17 mouse cellular contexts compared by ENCODE assay signal in the genomic region with DNA sequence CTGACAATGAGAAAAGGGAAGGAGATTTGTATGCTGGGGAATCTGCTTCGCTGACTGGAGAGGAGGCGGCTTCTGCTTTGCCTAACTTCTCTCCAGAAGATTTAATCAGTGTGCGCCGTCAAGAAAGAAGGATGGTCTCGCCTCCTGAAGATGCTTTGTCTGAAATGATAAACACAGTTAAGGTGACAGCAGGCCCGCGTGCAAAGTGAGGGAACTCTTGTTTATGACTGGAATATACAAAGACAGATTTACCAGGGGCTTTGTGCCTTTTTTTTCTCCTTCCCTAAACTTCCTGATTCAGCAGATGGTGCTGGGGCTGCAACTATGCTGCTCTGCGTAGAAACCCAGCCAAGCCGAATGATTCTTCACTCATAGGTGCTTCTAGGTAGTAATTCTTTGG.
DNase-seq lines count a peak whose midpoint lies in the region; ATAC-seq and TF ChIP-seq lines count a peak whose summit lies in the region.
"Had no signal": no experiment of that assay in that cellular context is flagged by ENCODE, and none has a peak within 500 bp of the region (broad histone marks: within the 10 kb centered on the region; RNA-seq: fewer than 3 reads in every experiment).

No protein-coding gene starts in this region.

- H3K4me2 ChIP-seq in midbrain, embryonic 14.5 days (ENCODE audit: low read length), result no peak overlapping the region
- no peak overlapping the region for H3K4me2 ChIP-seq in midbrain, postnatal 0 days (ENCODE audit: low read depth, low read length, poor library complexity, severe bottlenecking)
- no peak overlapping the region for H3K4me2 ChIP-seq in forebrain, embryonic 15.5 days (replicated peaks)
- H3K4me2 ChIP-seq in neural tube, embryonic 14.5 days (ENCODE audit: low read depth, low read length), result no peak overlapping the region
- no peak overlapping the region for H3K4me2 ChIP-seq in heart, embryonic 12.5 days
- H3K4me2 ChIP-seq: embryonic facial prominence, embryonic 12.5 days; hindbrain, embryonic 15.5 days; midbrain, embryonic 11.5 days had no signal

- no peaks in the 10 kb centered on the region for H3K9me3 ChIP-seq in midbrain, embryonic 14.5 days (ENCODE audit: control insufficient read depth, low read length)
- H3K9me3 ChIP-seq in midbrain, postnatal 0 days (ENCODE audit: low read length), result no peaks in the 10 kb centered on the region
- H3K9me3 ChIP-seq in forebrain, embryonic 15.5 days, result no peaks in the 10 kb centered on the region
- H3K9me3 ChIP-seq in neural tube, embryonic 14.5 days (ENCODE audit: control insufficient read depth, low read length), result no peaks in the 10 kb centered on the region
- H3K9me3 ChIP-seq in heart, embryonic 12.5 days (replicated peaks), result no peaks in the 10 kb centered on the region
- H3K9me3 ChIP-seq: embryonic facial prominence, embryonic 12.5 days; hindbrain, embryonic 15.5 days had no signal

- peak; percentile 30 for DNase-seq in heart, adult 11 months
- DNase-seq in heart, postnatal 4 days, result no peak
- peak; percentile 28 for DNase-seq in midbrain, embryonic 14.5 days
- no peak for DNase-seq in midbrain, postnatal 0 days (ENCODE audit: low spot score)
- DNase-seq: cerebellum, adult 8-10 months; gastrocnemius, postnatal 25 days; kidney, adult 18-20 months had no signal

- ATAC-seq in midbrain, embryonic 14.5 days (ENCODE audit: low FRiP score, low TSS enrichment), result no peak
- no peak for ATAC-seq in midbrain, postnatal 0 days (ENCODE audit: low FRiP score)
- ATAC-seq in forebrain, embryonic 15.5 days (replicated peaks), result 0 out of 2 replicates have a peak, but pooled peaks have one; percentile 17
- no peak for ATAC-seq in neural tube, embryonic 14.5 days (ENCODE audit: low read depth)
- ATAC-seq in heart, embryonic 12.5 days (ENCODE audit: insufficient number of reproducible peaks, low FRiP score), result no peak
- ATAC-seq: lung, postnatal 0 days had no signal

- no peaks in the 10 kb centered on the region for H3K27me3 ChIP-seq in midbrain, embryonic 14.5 days (ENCODE audit: control insufficient read depth, insufficient read depth, low read length)
- H3K27me3 ChIP-seq in midbrain, postnatal 0 days (ENCODE audit: insufficient read depth, low read length), result no peaks in the 10 kb centered on the region
- no peaks in the 10 kb centered on the region for H3K27me3 ChIP-seq in forebrain, embryonic 15.5 days
- H3K27me3 ChIP-seq in neural tube, embryonic 14.5 days (ENCODE audit: control insufficient read depth, insufficient read depth, low read length), result no peaks in the 10 kb centered on the region
- H3K27me3 ChIP-seq in heart, embryonic 12.5 days (replicated peaks), result no peaks in the 10 kb centered on the region
- H3K27me3 ChIP-seq: embryonic facial prominence, embryonic 12.5 days; hindbrain, embryonic 15.5 days had no signal

- 29% methylated on average over 9 of the region's 9 CpGs for WGBS in midbrain, embryonic 14.5 days
- WGBS in midbrain, postnatal 0 days, result 30% methylated on average over 9 of the region's 9 CpGs
- 29% methylated on average over 9 of the region's 9 CpGs for WGBS in forebrain, embryonic 15.5 days
- WGBS in neural tube, embryonic 14.5 days, result 17% methylated on average over 9 of the region's 9 CpGs
- WGBS in heart, embryonic 12.5 days, result 36% methylated on average over 9 of the region's 9 CpGs

- no peak overlapping the region for H3K27ac ChIP-seq in midbrain, embryonic 14.5 days (replicated peaks; ENCODE audit: low read depth, low read length)
- H3K27ac ChIP-seq in midbrain, postnatal 0 days (ENCODE audit: low read depth, low read length), result no peak overlapping the region
- peak overlapping the region; percentile 80 for H3K27ac ChIP-seq in forebrain, embryonic 15.5 days (replicated peaks)
- 0 out of 2 replicates have a peak overlapping the region, but pooled peaks have one; percentile 22 for H3K27ac ChIP-seq in neural tube, embryonic 14.5 days (ENCODE audit: low read depth, low read length)
- H3K27ac ChIP-seq in heart, embryonic 12.5 days (ENCODE audit: poor library complexity, severe bottlenecking), result no peak overlapping the region
- H3K27ac ChIP-seq: embryonic facial prominence, embryonic 12.5 days; hindbrain, embryonic 15.5 days; kidney, postnatal 0 days; liver, embryonic 14.5 days had no signal

- no peak overlapping the region for H3K4me3 ChIP-seq in midbrain, embryonic 14.5 days (replicated peaks; ENCODE audit: low read depth, low read length)
- no peak overlapping the region for H3K4me3 ChIP-seq in midbrain, postnatal 0 days (ENCODE audit: low read depth, low read length)
- no peak overlapping the region for H3K4me3 ChIP-seq in forebrain, embryonic 15.5 days
- no peak overlapping the region for H3K4me3 ChIP-seq in neural tube, embryonic 14.5 days (ENCODE audit: low read depth, low read length)
- no peak overlapping the region for H3K4me3 ChIP-seq in heart, embryonic 12.5 days
- H3K4me3 ChIP-seq: embryonic facial prominence, embryonic 12.5 days; erythroblast, embryonic 14.5 days; hindbrain, embryonic 15.5 days had no signal

- no peak for TF ChIP-seq CTCF in midbrain, postnatal 0 days (IDR thresholded peaks at IDR 0.05)

- no peak overlapping the region for H3K9ac ChIP-seq in midbrain, embryonic 14.5 days (replicated peaks; ENCODE audit: low read length)
- no peak overlapping the region for H3K9ac ChIP-seq in midbrain, postnatal 0 days (replicated peaks; ENCODE audit: low read length, poor library complexity, severe bottlenecking)
- H3K9ac ChIP-seq in forebrain, embryonic 15.5 days (replicated peaks), result no peak overlapping the region
- no peak overlapping the region for H3K9ac ChIP-seq in neural tube, embryonic 14.5 days (replicated peaks; ENCODE audit: low read depth, low read length)
- H3K9ac ChIP-seq in heart, embryonic 12.5 days, result no peak overlapping the region
- H3K9ac ChIP-seq: embryonic facial prominence, embryonic 12.5 days; hindbrain, embryonic 15.5 days; liver, embryonic 14.5 days had no signal

- no peaks in the 10 kb centered on the region for H3K4me1 ChIP-seq in midbrain, embryonic 14.5 days (ENCODE audit: control insufficient read depth, insufficient read depth, low read length)
- H3K4me1 ChIP-seq in midbrain, postnatal 0 days (ENCODE audit: insufficient read depth, low read length), result no peaks in the 10 kb centered on the region
- peaks cover 28% of the 10 kb centered on the region for H3K4me1 ChIP-seq in forebrain, embryonic 15.5 days
- 0 out of 2 replicates have a peak, but pooled peaks cover 5% of the 10 kb centered on the region for H3K4me1 ChIP-seq in neural tube, embryonic 14.5 days (ENCODE audit: control insufficient read depth, insufficient read depth, low read length)
- 0 out of 2 replicates have a peak, but pooled peaks cover 2% of the 10 kb centered on the region for H3K4me1 ChIP-seq in heart, embryonic 12.5 days (replicated peaks)
- H3K4me1 ChIP-seq: embryonic facial prominence, embryonic 12.5 days had no signal

- H3K36me3 ChIP-seq in midbrain, embryonic 14.5 days (ENCODE audit: control insufficient read depth, insufficient read depth, low read length), result no peaks in the 10 kb centered on the region
- H3K36me3 ChIP-seq in midbrain, postnatal 0 days (ENCODE audit: insufficient read depth, low read length), result no peaks in the 10 kb centered on the region
- no peaks in the 10 kb centered on the region for H3K36me3 ChIP-seq in forebrain, embryonic 15.5 days
- H3K36me3 ChIP-seq in neural tube, embryonic 14.5 days (ENCODE audit: control insufficient read depth, insufficient read depth, low read length), result no peaks in the 10 kb centered on the region
- H3K36me3 ChIP-seq in heart, embryonic 12.5 days, result no peaks in the 10 kb centered on the region
- H3K36me3 ChIP-seq: embryonic facial prominence, embryonic 12.5 days; hindbrain, embryonic 15.5 days had no signal

Comparison
In these comparisons a context has a peak if more than half of its experiments do, and no peak if none do; other contexts are left out.
1. DNase-seq: peak in heart, adult 11 months (single experiment) and midbrain, embryonic 14.5 days (single experiment); none in heart, postnatal 4 days (single experiment) and midbrain, postnatal 0 days (single experiment).
2. H3K27ac ChIP-seq: peak in forebrain, embryonic 15.5 days (single experiment) and neural tube, embryonic 14.5 days (single experiment); none in midbrain, embryonic 14.5 days (single experiment), midbrain, postnatal 0 days (single experiment) and heart, embryonic 12.5 days (single experiment).